Mouse (Mus musculus): ENCODE data around the gene Cdr2l.
"Not testable (repeated sequence)": the region's sequence is repeated elsewhere in the genome, so short reads cannot be mapped to it uniquely, and the experiment has no call there.

Gene Cdr2l

GRCm38 (mm10) chr11:115372015-115372414 lies 9.7 kb upstream of the Cdr2l start:
- DNase-seq = no peak

GRCm38 (mm10) chr11:115372737-115373136 lies 9.0 kb upstream of the Cdr2l start:
- no peak for DNase-seq

GRCm38 (mm10) chr11:115373805-115374694 lies 7.7 kb upstream of the Cdr2l start:
- DNase-seq = peak; percentile 86

GRCm38 (mm10) chr11:115374695-115375425 lies 6.9 kb upstream of the Cdr2l start:
- DNase-seq = peak; percentile 72

GRCm38 (mm10) chr11:115376722-115377121 lies 5.0 kb upstream of the Cdr2l start:
- DNase-seq = no peak

- DNase-seq = no peak
These were observed 4.5 kb upstream of the Cdr2l start for GRCm38 (mm10) chr11:115377254-115377653.

- no peak for DNase-seq
These were observed 3.9 kb upstream of the Cdr2l start for GRCm38 (mm10) chr11:115377854-115378253.

GRCm38 (mm10) chr11:115381276-115381675 lies 440 bp upstream of the Cdr2l start:
- DNase-seq = no peak

GRCm38 (mm10) chr11:115382891-115383290 lies 1.2 kb downstream of the Cdr2l start:
- DNase-seq = no peak

- peak; percentile 61 for DNase-seq
These were observed 2.2 kb downstream of the Cdr2l start for GRCm38 (mm10) chr11:115383701-115384474.

GRCm38 (mm10) chr11:115384587-115384986 lies 2.9 kb downstream of the Cdr2l start:
- DNase-seq = no peak

- not testable (repeated sequence) for DNase-seq
These were observed 5.1 kb downstream of the Cdr2l start for GRCm38 (mm10) chr11:115386859-115387258.

GRCm38 (mm10) chr11:115391358-115391757 lies 9.6 kb downstream of the Cdr2l start:
- DNase-seq = no peak

GRCm38 (mm10) chr11:115393721-115394325 lies 12.1 kb downstream of the Cdr2l start:
- no peak for DNase-seq

- no peak for DNase-seq
These were observed 16.4 kb downstream of the Cdr2l start for GRCm38 (mm10) chr11:115398085-115398484.

GRCm38 (mm10) chr11:115400126-115400525 lies 18.4 kb downstream of the Cdr2l start:
- no peak for DNase-seq

- peak; percentile 77 for DNase-seq
These were observed 19.1 kb downstream of the Cdr2l start for GRCm38 (mm10) chr11:115400630-115401391.

GRCm38 (mm10) chr11:115403338-115404124 lies 21.8 kb downstream of the Cdr2l start, which contains the start of gene Mrpl58:
TSS of gene Mrpl58 (plus strand) at chr11:115403752.
- DNase-seq = peak; percentile 87

- DNase-seq = no peak
These were observed 24.0 kb downstream of the Cdr2l start for GRCm38 (mm10) chr11:115405723-115406122.

GRCm38 (mm10) chr11:115406858-115407401 lies 25.2 kb downstream of the Cdr2l start:
- DNase-seq = no peak
